Mouse (Mus musculus) kidney, adult 18-20 months (tissue): Measurements from ENCODE around the gene Ubqln4.

Experiments used
- DNase-seq: peaks from one replicate; pipeline ENCODE4 v3.0.0; 2021

Ubqln4 gene

GRCm38 (mm10) chr3:88526157-88527131 is 27.1 kb upstream of the Ubqln4 start:
- peak; percentile 86 for DNase-seq

- DNase-seq, result no peak
These were observed 26.0 kb upstream of the Ubqln4 start for GRCm38 (mm10) chr3:88527565-88527964.

- DNase-seq, result no peak
These were observed 24.9 kb upstream of the Ubqln4 start for GRCm38 (mm10) chr3:88528646-88529045.

GRCm38 (mm10) chr3:88529204-88530000 is 24.2 kb upstream of the Ubqln4 start:
- DNase-seq, result no peak

GRCm38 (mm10) chr3:88530082-88530864 is 23.3 kb upstream of the Ubqln4 start:
- no peak for DNase-seq

GRCm38 (mm10) chr3:88531348-88532298 is 21.9 kb upstream of the Ubqln4 start:
- DNase-seq, result peak; percentile 91

GRCm38 (mm10) chr3:88532299-88532674 is 21.3 kb upstream of the Ubqln4 start, which contains the start of gene Mex3a:
Gene Mex3a, plus strand, starts transcription at chr3:88532395.
- DNase-seq, result no peak

- DNase-seq, result no peak
These were observed 20.7 kb upstream of the Ubqln4 start for GRCm38 (mm10) chr3:88532689-88533511.

- DNase-seq, result no peak
These were observed 19.9 kb upstream of the Ubqln4 start for GRCm38 (mm10) chr3:88533706-88534105.

- DNase-seq, result no peak
These were observed 18.6 kb upstream of the Ubqln4 start for GRCm38 (mm10) chr3:88535005-88535404.

- DNase-seq, result no peak
These were observed 18.0 kb upstream of the Ubqln4 start for GRCm38 (mm10) chr3:88535527-88535926.

GRCm38 (mm10) chr3:88536103-88536930 is 17.2 kb upstream of the Ubqln4 start:
- DNase-seq, result peak; percentile 84

GRCm38 (mm10) chr3:88537146-88537545 is 16.4 kb upstream of the Ubqln4 start:
- no peak for DNase-seq

GRCm38 (mm10) chr3:88538271-88539145 is 15.1 kb upstream of the Ubqln4 start:
- no peak for DNase-seq

- DNase-seq, result no peak
These were observed 14.2 kb upstream of the Ubqln4 start for GRCm38 (mm10) chr3:88539397-88539796.

GRCm38 (mm10) chr3:88540085-88540484 is 13.5 kb upstream of the Ubqln4 start:
- DNase-seq, result no peak

GRCm38 (mm10) chr3:88541622-88542401 is 11.7 kb upstream of the Ubqln4 start:
- no peak for DNase-seq

- DNase-seq, result no peak
These were observed 11.1 kb upstream of the Ubqln4 start for GRCm38 (mm10) chr3:88542486-88542885.
